Mouse (Mus musculus) intestine, postnatal 0 days (tissue): ENCODE measurements around the gene Smdt1. TPM values are rescaled to one million over a fixed set of nuclear protein-coding genes. Genes with fewer than 3 reads are reported as not detected.

ENCODE experiments used
- ATAC-seq: fragments of 200-750 bp; cut with Nextera tagmentation; 2 replicates; pipeline ENCODE4 v1.8.0; 2017; ENCODE audit warnings: mild to moderate bottlenecking, moderate TSS enrichment, moderate library complexity
- H3K27ac ChIP-seq: fragments of 300-500 bp; sonication (generic); 2 replicates; pipeline ENCODE4 v1.5.1; 2014; ENCODE audit warnings: mild to moderate bottlenecking, low read depth, low read length, moderate library complexity
- H3K27me3 ChIP-seq: fragments of 300-500 bp; sonication (generic); replicated peaks from 2 replicates; pipeline ENCODE4 v1.6.1; 2014; ENCODE audit warnings: low read length, mixed read lengths; ENCODE audit not compliant: control insufficient read depth, insufficient read depth
- H3K36me3 ChIP-seq: fragments of 300-500 bp; sonication (generic); 2 replicates; pipeline ENCODE4 v1.6.1; 2014; ENCODE audit warnings: mild to moderate bottlenecking, moderate library complexity; ENCODE audit not compliant: control insufficient read depth, insufficient read depth
- H3K4me1 ChIP-seq: fragments of 300-500 bp; sonication (generic); replicated peaks from 2 replicates; pipeline ENCODE4 v1.6.1; 2014; ENCODE audit warnings: antibody characterized with exemption, low read length, mixed read lengths; ENCODE audit not compliant: control insufficient read depth, insufficient read depth
- H3K4me2 ChIP-seq: fragments of 300-500 bp; sonication (generic); replicated peaks from 2 replicates; pipeline ENCODE4 v1.6.1; 2014; ENCODE audit warnings: low read depth, mild to moderate bottlenecking, moderate library complexity
- H3K4me3 ChIP-seq: fragments of 300-500 bp; sonication (generic); 2 replicates; pipeline ENCODE4 v1.5.1; 2014; ENCODE audit warnings: low read depth, low read length
- H3K9ac ChIP-seq: fragments of 300-500 bp; sonication (generic); 2 replicates; pipeline ENCODE4 v1.6.1; 2014; ENCODE audit warnings: mild to moderate bottlenecking, low read depth, low read length
- H3K9me3 ChIP-seq: fragments of 300-500 bp; sonication (generic); 2 replicates; pipeline ENCODE4 v1.6.1; 2016; ENCODE audit warnings: mixed run types; ENCODE audit not compliant: control insufficient read depth
- CTCF ChIP-seq: sonication (generic); IDR thresholded peaks from 2 replicates; pipeline ENCODE4 v1.5.1; 2016; ENCODE audit warnings: low read depth, mild to moderate bottlenecking, control low read depth, antibody characterized with exemption, moderate library complexity
- WGBS: fragments of 180-500 bp; shearing (Covaris S2); extraction: QIAGEN DNeasy Blood & Tissue Kit; methylation state at CpG from one replicate; pipeline ENCODE4 v1.1.7; 2014; 5-methylcytosine and 5-hydroxymethylcytosine counted together
- polyA plus RNA-seq: library from polyadenylated mRNA; unstranded; fragments of >200 nt; fragmentation: Nextera tagmentation; extraction: Ambion mirVana; gene quantifications from 2 replicates; pipeline ENCODE4 v1.2.1, GENCODE M21; 2015

Smdt1 gene
- polyA plus RNA-seq, 1 experiment from 2014 or later, result 448 TPM

DNA sequence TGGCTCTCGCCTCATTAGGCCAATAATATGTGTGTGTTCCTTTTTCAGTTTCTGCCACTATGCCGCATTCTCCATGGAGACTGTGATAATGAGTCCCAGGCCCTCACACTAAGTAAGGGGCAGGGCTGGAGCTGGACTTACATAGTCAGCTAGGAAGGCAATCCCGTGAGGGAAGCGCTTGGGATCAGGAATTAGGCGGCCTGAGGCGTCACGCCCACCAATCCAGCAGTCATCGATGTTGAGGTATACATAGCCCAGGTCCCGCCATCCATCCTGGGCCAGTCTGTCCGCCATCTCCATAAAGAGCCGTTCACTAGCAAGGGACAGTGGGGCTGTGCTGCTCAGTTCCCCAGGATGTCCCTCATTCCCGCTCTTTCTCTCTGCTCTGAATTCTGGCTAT is 2.1 kb upstream of the Smdt1 start:
- peak overlapping the region; percentile 54 for H3K9ac ChIP-seq
- H3K27ac ChIP-seq, result peak overlapping the region; percentile 71
- H3K4me3 ChIP-seq, result peak overlapping the region; percentile 9
- H3K36me3 ChIP-seq, result peaks cover 48% of the 10 kb centered on the region
- peaks cover 4% of the 10 kb centered on the region; the same call in 1 of the 2 replicates for H3K4me1 ChIP-seq
- H3K4me2 ChIP-seq, result peak overlapping the region; percentile 70
- no peak for TF ChIP-seq CTCF
- ATAC-seq, result no peak
- H3K27me3 ChIP-seq, result no peaks in the 10 kb centered on the region
- no peaks in the 10 kb centered on the region for H3K9me3 ChIP-seq
- 69% methylated on average over 12 of the region's 12 CpGs for WGBS

DNA sequence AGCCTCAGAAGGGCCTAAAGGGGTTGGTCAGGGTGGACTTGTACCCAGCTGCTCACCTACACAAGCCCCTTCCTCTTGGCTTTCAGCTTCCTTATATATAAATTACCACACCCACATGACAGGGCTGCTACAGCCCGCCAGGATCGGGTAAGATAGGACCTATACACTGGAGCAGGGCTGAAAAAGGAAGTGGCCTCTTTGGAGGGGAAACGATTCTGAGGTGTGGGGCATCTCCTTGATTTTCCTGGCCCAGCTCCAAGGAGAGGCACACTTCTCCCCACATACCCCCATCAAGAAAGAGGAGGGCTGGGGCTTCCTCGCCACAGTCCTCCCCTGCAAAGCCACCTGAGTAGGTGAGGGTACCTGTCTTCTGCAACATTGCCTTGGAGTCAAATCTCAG is 884 bp upstream of the Smdt1 start:
- Histone ChIP-seq H3K27ac (peak overlapping the region; percentile 88), H3K4me1 (peaks cover 9% of the 10 kb centered on the region; the same call in 1 of the 2 replicates), H3K36me3 (peaks cover 37% of the 10 kb centered on the region), H3K27me3 (no peaks in the 10 kb centered on the region), H3K4me2 (peak overlapping the region; percentile 70), H3K9ac (peak overlapping the region; percentile 57), H3K4me3 (peak overlapping the region; percentile 59), H3K9me3 (no peaks in the 10 kb centered on the region)
- TF ChIP-seq CTCF, result no peak
- 5% methylated on average over 4 of the region's 4 CpGs for WGBS
- ATAC-seq, result no peak

DNA sequence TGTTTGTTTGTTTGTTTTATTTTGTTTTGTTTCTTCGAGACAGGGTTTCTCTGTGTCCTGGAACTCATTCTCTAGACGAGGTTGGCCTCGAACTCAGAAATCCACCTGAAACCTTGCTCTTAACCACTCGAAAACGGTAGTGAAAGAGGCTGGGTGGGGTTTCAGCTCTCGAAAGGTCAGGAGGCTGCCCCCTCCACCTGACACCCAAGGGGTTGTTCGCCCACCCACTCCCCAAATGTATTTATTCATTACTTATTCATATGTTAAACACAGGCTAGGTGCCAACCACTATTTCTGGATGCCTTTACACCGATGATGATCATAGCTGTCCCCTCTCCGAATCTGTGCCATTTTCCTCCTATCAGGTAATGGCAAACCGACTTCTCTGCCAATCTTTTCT is 391 bp downstream of the Smdt1 start:
- TF ChIP-seq CTCF, result no peak
- Histone ChIP-seq H3K27me3 (no peaks in the 10 kb centered on the region), H3K27ac (peak overlapping the region; percentile 88; the same call in 1 of the 2 replicates), H3K4me2 (peak overlapping the region; percentile 70), H3K4me1 (peaks cover 9% of the 10 kb centered on the region; the same call in 1 of the 2 replicates), H3K9ac (0 out of 2 replicates have a peak overlapping the region, but pooled peaks have one; percentile 57), H3K4me3 (peak overlapping the region; percentile 59), H3K9me3 (no peaks in the 10 kb centered on the region), H3K36me3 (peaks cover 28% of the 10 kb centered on the region)
- 54% methylated on average over 10 of the region's 10 CpGs for WGBS
- ATAC-seq, result no peak

DNA sequence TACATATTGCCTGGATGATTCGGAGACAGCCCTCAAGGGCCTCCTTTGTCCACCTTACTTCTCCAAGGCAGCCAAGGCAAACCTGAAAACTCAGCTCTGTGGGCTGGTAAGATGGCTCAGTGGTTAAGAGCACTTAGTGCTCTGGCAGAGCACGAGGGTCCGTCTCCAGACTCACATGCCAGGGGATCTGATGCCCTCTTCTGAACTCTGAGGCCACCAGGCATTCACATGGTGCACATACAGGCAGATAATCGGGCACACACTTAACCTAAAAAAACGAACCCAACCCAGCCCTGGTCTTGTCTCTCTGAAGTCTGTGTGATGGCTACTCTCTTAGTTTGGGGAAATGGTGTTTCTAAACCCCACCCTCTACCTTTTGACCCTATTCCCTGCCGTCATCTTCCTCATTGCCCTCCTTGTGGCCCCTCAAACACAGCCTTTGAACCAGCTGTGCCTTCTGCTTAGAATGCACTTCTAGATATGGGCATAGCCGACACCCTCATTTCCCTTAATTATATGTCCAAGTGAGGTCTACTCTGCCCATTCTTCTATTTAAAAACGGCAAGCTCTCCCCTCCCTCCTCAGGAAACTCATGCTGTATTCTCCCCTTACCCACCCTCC is 985 bp downstream of the Smdt1 start:
- no peak for TF ChIP-seq CTCF
- Histone ChIP-seq H3K27ac (0 out of 2 replicates have a peak overlapping the region, but pooled peaks have one; percentile 94), H3K4me3 (no peak overlapping the region), H3K27me3 (no peaks in the 10 kb centered on the region), H3K9me3 (no peaks in the 10 kb centered on the region), H3K4me1 (peaks cover 9% of the 10 kb centered on the region; the same call in 1 of the 2 replicates), H3K4me2 (peak overlapping the region; percentile 78; the same call in 1 of the 2 replicates), H3K9ac (no peak overlapping the region), H3K36me3 (peaks cover 22% of the 10 kb centered on the region)
- WGBS, result 49% methylated on average over 8 of the region's 8 CpGs
- ATAC-seq, result no peak

DNA sequence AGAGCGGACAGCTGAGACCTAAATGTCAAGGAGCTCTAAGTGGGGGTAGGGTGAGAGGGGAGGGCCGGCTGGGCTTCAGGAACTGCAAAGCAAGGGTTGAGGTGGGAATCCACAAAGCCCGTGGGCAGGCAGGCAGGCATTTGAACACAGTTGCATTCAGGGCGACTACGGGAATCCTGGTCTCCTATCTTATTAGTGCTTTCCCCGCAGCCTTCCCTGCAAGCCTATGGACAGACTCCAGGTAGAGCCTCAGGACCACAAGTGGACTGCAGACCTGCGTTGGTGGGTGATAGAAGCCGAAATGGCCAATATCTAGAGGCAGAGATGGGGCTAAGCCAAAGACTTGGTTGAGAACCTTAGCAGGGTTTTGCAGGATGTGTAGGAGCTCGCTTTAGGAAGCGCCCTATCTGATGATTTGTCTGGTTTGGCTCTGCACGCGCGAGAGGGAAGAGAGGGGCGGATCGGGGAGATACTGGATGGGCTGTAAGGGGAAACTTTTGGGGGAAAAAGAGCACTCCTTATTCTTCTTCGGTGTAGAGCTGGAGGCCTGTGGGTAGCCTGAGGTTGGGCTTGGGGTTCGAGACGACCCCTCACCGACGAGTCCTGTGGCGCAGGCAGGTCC is 1.8 kb downstream of the Smdt1 start:
- peak overlapping the region; percentile 43 for H3K4me3 ChIP-seq
- 38% methylated on average over 21 of the region's 21 CpGs for WGBS
- peaks cover 14% of the 10 kb centered on the region for H3K36me3 ChIP-seq
- peak overlapping the region; percentile 94 for H3K27ac ChIP-seq
- H3K9me3 ChIP-seq, result no peaks in the 10 kb centered on the region
- H3K9ac ChIP-seq, result peak overlapping the region; percentile 71
- peak overlapping the region; percentile 78 for H3K4me2 ChIP-seq
- H3K4me1 ChIP-seq, result peaks cover 9% of the 10 kb centered on the region; the same call in 1 of the 2 replicates
- no peak for ATAC-seq
- H3K27me3 ChIP-seq, result no peaks in the 10 kb centered on the region
- no peak for TF ChIP-seq CTCF

DNA sequence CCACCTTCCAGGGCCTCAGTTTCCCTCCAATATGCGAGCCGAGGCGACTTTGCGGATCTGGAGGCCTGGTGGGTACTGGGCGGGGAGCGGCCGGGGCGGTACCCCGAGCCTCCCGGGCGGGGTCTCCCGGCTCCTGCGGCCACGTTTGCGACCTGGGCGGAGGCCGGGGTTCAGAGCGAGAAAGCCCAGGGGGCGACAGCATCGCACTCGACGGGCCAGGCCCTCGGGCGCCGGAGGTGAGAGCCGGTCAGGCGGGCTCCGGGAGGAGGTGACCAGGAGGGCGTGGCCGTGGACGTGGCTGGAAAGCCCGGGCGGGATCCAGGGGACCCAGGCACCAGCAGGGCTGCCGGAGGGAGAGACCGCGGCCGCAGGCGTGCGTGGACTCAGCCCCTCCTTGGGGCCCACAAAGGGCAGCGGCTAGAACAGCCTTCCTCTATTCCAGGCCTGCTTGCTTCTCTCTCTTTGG is 2.3 kb downstream of the Smdt1 start:
- ATAC-seq, result no peak
- peaks cover 8% of the 10 kb centered on the region for H3K36me3 ChIP-seq
- H3K9ac ChIP-seq, result peak overlapping the region; percentile 71
- H3K4me2 ChIP-seq, result peak overlapping the region; percentile 78
- H3K27ac ChIP-seq, result peak overlapping the region; percentile 94
- peaks cover 9% of the 10 kb centered on the region; the same call in 1 of the 2 replicates for H3K4me1 ChIP-seq
- TF ChIP-seq CTCF, result peak; percentile 34
- under 1% methylated on average over 40 of the region's 40 CpGs for WGBS
- H3K9me3 ChIP-seq, result no peaks in the 10 kb centered on the region
- peak overlapping the region; percentile 43 for H3K4me3 ChIP-seq
- no peaks in the 10 kb centered on the region for H3K27me3 ChIP-seq
